Mouse (Mus musculus) limb, embryonic 14.5 days (tissue): ENCODE results near the gene Phf23. TPM values are rescaled to one million over a fixed set of nuclear protein-coding genes. Genes with fewer than 3 reads are reported as not detected.

ENCODE experiments used
- ATAC-seq: fragments of 200-750 bp; cut with Nextera tagmentation; 2 replicates; pipeline ENCODE4 v1.8.0; 2017; ENCODE audit warnings: low read depth, moderate number of reproducible peaks, moderate TSS enrichment; ENCODE audit not compliant: low FRiP score
- DNase-seq: peaks from one replicate; pipeline ENCODE4 v3.0.0-alpha.2; 2015; ENCODE audit warnings: low spot score
- H3K27ac ChIP-seq: fragments of 300-500 bp; sonication (generic); replicated peaks from 2 replicates; pipeline ENCODE4 v1.5.1; 2014; ENCODE audit warnings: low read depth, mild to moderate bottlenecking, low read length, moderate library complexity, mixed read lengths
- H3K27me3 ChIP-seq: fragments of 300-500 bp; sonication (generic); 2 replicates; pipeline ENCODE4 v1.6.1; 2014; ENCODE audit warnings: low read length, mixed read lengths; ENCODE audit not compliant: control insufficient read depth, insufficient read depth
- H3K36me3 ChIP-seq: fragments of 300-500 bp; sonication (generic); 2 replicates; pipeline ENCODE4 v1.6.1; 2014; ENCODE audit warnings: mild to moderate bottlenecking, low read length, moderate library complexity, mixed read lengths; ENCODE audit not compliant: control insufficient read depth, insufficient read depth
- H3K4me1 ChIP-seq: fragments of 300-500 bp; sonication (generic); 2 replicates; pipeline ENCODE4 v1.6.1; 2014; ENCODE audit warnings: antibody characterized with exemption, low read length, mixed read lengths; ENCODE audit not compliant: control insufficient read depth, insufficient read depth
- H3K4me2 ChIP-seq: fragments of 300-500 bp; sonication (generic); replicated peaks from 2 replicates; pipeline ENCODE4 v1.6.1; 2014; ENCODE audit warnings: low read depth, mild to moderate bottlenecking, low read length, moderate library complexity; ENCODE audit not compliant: severe bottlenecking
- H3K4me3 ChIP-seq: fragments of 300-500 bp; sonication (generic); replicated peaks from 2 replicates; pipeline ENCODE4 v1.5.1; 2014; ENCODE audit warnings: low read length
- H3K9ac ChIP-seq: fragments of 300-500 bp; sonication (generic); 2 replicates; pipeline ENCODE4 v1.6.1; 2014; ENCODE audit warnings: mild to moderate bottlenecking, low read depth, low read length, moderate library complexity; ENCODE audit not compliant: severe bottlenecking
- H3K9me3 ChIP-seq: fragments of 300-500 bp; sonication (generic); 2 replicates; pipeline ENCODE4 v1.6.1; 2016; ENCODE audit warnings: low read length; ENCODE audit not compliant: control insufficient read depth
- POLR2A ChIP-seq: fragments of 200-500 bp; IDR thresholded peaks from 2 replicates; pipeline ENCODE4 v1.8.0; 2012; ENCODE audit warnings: inconsistent platforms, mild to moderate bottlenecking, moderate library complexity, borderline replicate concordance; ENCODE audit not compliant: insufficient read depth, insufficient read length; ENCODE audit errors: extremely low read depth
- WGBS: fragments of 180-500 bp; shearing (Covaris S2); extraction: QIAGEN DNeasy Blood & Tissue Kit; methylation state at CpG from one replicate; pipeline ENCODE4 v1.1.7; 2014; 5-methylcytosine and 5-hydroxymethylcytosine counted together
- microRNA counts: library from miRNA; unstranded; fragments of <30 nt; microRNA quantifications from one replicate; lab custom pipeline; 2016
- microRNA-seq: library from miRNA; unstranded; fragments of <30 nt; microRNA quantifications from one replicate; pipeline ENCODE4, GENCODE M21; 2016
- polyA plus RNA-seq, 2 experiments: library from polyadenylated mRNA; depleted of rRNA in 1 of 2; stranded (reverse) in 1 of 2; unstranded in 1 of 2; fragments of >200 nt; fragmentation: Nextera tagmentation in 1 of 2; extraction: Ambion mirVana in 1 of 2; gene quantifications; 2 replicates each; pipeline versions ENCODE4 v1.2.1 to v1.2.3; 2012 to 2014

The Phf23 gene
- polyA plus RNA-seq, 2 experiments, result 51.7 to 69.2 TPM

DNA sequence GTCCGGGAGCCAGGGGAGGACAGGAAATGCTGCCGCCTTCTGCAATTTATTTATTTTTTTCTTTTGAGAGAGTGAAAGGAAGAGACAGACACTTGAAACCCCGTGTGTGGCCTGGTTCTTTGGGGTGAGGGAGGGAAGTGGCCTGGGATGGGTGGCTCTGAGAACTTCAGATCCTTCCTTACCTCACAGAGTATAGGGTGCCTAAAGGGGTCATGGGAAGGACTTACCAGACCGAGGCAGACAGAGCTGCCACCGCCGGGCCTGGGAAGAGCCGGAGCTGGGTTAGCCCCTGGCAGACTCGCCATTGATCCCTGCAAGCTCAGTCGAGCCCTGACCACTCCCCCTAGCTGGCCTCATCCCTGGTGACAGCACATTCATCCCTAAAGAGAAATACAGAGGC, 49.9 kb downstream of the Phf23 start:
- H3K36me3 ChIP-seq, result peaks cover 41% of the 10 kb centered on the region
- DNase-seq, result no peak
- 49% methylated on average over 9 of the region's 9 CpGs for WGBS
- no peak for TF ChIP-seq POLR2A
- no peak for ATAC-seq
- no peak overlapping the region for H3K4me2 ChIP-seq
- H3K9me3 ChIP-seq, result no peaks in the 10 kb centered on the region
- H3K4me3 ChIP-seq, result no peak overlapping the region
- H3K27ac ChIP-seq, result no peak overlapping the region
- H3K9ac ChIP-seq, result no peak overlapping the region
- H3K4me1 ChIP-seq, result no peaks in the 10 kb centered on the region
- H3K27me3 ChIP-seq, result no peaks in the 10 kb centered on the region

DNA sequence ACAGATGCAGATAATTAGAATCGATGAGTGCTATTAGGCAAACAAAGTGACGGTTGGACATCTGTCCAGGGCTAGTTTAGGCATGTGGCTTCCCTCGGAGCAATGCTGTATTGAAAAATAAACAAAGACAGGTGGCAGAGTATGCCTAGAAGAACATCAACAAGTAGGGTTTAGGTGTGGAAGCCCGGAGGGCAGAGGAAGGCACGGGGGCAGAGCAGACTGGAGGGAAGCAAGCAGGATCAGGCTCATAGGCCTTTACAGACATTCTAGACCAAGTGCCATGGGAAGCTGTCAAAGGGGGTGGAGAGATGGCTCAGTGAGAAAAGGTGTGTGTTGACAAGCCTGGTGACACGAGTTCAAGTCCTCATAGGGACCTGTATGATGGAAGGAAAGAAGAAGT, 53.8 kb downstream of the Phf23 start:
- no peak for DNase-seq
- H3K4me3 ChIP-seq, result no peak overlapping the region
- 48% methylated on average over 6 of the region's 6 CpGs for WGBS
- H3K4me2 ChIP-seq, result no peak overlapping the region
- H3K27me3 ChIP-seq, result no peaks in the 10 kb centered on the region
- H3K27ac ChIP-seq, result no peak overlapping the region
- ATAC-seq, result no peak
- no peak for TF ChIP-seq POLR2A
- no peaks in the 10 kb centered on the region for H3K9me3 ChIP-seq
- no peak overlapping the region for H3K9ac ChIP-seq
- H3K36me3 ChIP-seq, result peaks cover 5% of the 10 kb centered on the region
- no peaks in the 10 kb centered on the region for H3K4me1 ChIP-seq

MicroRNA genes within 50 kb of the gene (microRNA counts, 519-probe panel; counts per million panel counts)
- microRNA mmu-miR-324-3p (lab: Ali Mortazavi, UCI), result not detected
- microRNA mmu-miR-324-5p (lab: Ali Mortazavi, UCI), result 2,998 counts per million, percentile 55 among the panel's probes with 10 or more counts

Small RNA genes lying within 50 kb of the gene (microRNA-seq; reads per million reads assigned to microRNA genes)
- gene Gm44349, result not detected
- gene Mir324, result 3,544 reads per million, percentile 85 among the genes with 10 or more reads in this experiment

Other genes starting within 250 kb of the Phf23 start
Only the 30 nearest of the 39 such genes appear.
- gene Chrnb1, start 199.8 kb upstream of the Phf23 start, polyA plus RNA-seq (2012; rRNA removed), result 69.4 and 81.0 TPM in 2 replicates
- gene Chrnb1, start 199.8 kb upstream of the Phf23 start, polyA plus RNA-seq (2014; fragmentation: Nextera tagmentation; extraction: Ambion mirVana), result 14.1 and 19.0 TPM in 2 replicates
- 17.2 and 17.5 TPM in 2 replicates for gene Fgf11, start 193.9 kb upstream of the Phf23 start, polyA plus RNA-seq (2012; rRNA removed)
- 2.2 and 3.4 TPM in 2 replicates for gene Fgf11, start 193.9 kb upstream of the Phf23 start, polyA plus RNA-seq (2014; fragmentation: Nextera tagmentation; extraction: Ambion mirVana)
- gene Tmem102, start 190.2 kb upstream of the Phf23 start, polyA plus RNA-seq (2012; rRNA removed), result 1.8 TPM in 2 replicates
- gene Tmem102, start 190.2 kb upstream of the Phf23 start, polyA plus RNA-seq (2014; fragmentation: Nextera tagmentation; extraction: Ambion mirVana), result 5.4 and 5.9 TPM in 2 replicates
- gene Gm39566, start 180.5 kb upstream of the Phf23 start, polyA plus RNA-seq (2012; rRNA removed), result not detected in 2 replicates
- gene Gm39566, start 180.5 kb upstream of the Phf23 start, polyA plus RNA-seq (2014; fragmentation: Nextera tagmentation; extraction: Ambion mirVana), result not detected in 2 replicates
- not detected in 2 replicates for gene Spem2, start 177.3 kb upstream of the Phf23 start, polyA plus RNA-seq (2012; rRNA removed)
- not detected in 2 replicates for gene Spem2, start 177.3 kb upstream of the Phf23 start, polyA plus RNA-seq (2014; fragmentation: Nextera tagmentation; extraction: Ambion mirVana)
- 0.65 and 0.79 TPM in 2 replicates for gene Spem1, start 173.6 kb upstream of the Phf23 start, polyA plus RNA-seq (2012; rRNA removed)
- gene Spem1, start 173.6 kb upstream of the Phf23 start, polyA plus RNA-seq (2014; fragmentation: Nextera tagmentation; extraction: Ambion mirVana), result 0.18 TPM in 1 of 2 replicates, not detected in the other
- gene Nlgn2, start 158.0 kb upstream of the Phf23 start, polyA plus RNA-seq (2012; rRNA removed), result 96.0 and 123 TPM in 2 replicates
- gene Nlgn2, start 158.0 kb upstream of the Phf23 start, polyA plus RNA-seq (2014; fragmentation: Nextera tagmentation; extraction: Ambion mirVana), result 11.1 and 13.4 TPM in 2 replicates
- 240 and 292 TPM in 2 replicates for gene Tmem256, start 157.3 kb upstream of the Phf23 start, polyA plus RNA-seq (2012; rRNA removed)
- 368 and 382 TPM in 2 replicates for gene Tmem256, start 157.3 kb upstream of the Phf23 start, polyA plus RNA-seq (2014; fragmentation: Nextera tagmentation; extraction: Ambion mirVana)
- 190 and 214 TPM in 2 replicates for gene Plscr3, start 149.4 kb upstream of the Phf23 start, polyA plus RNA-seq (2012; rRNA removed)
- 137 and 140 TPM in 2 replicates for gene Plscr3, start 149.4 kb upstream of the Phf23 start, polyA plus RNA-seq (2014; fragmentation: Nextera tagmentation; extraction: Ambion mirVana)
- 2.8 TPM in 2 replicates for gene Tnk1, start 137.0 kb upstream of the Phf23 start, polyA plus RNA-seq (2012; rRNA removed)
- 3.2 and 3.3 TPM in 2 replicates for gene Tnk1, start 137.0 kb upstream of the Phf23 start, polyA plus RNA-seq (2014; fragmentation: Nextera tagmentation; extraction: Ambion mirVana)
- gene Tmem95, start 117.8 kb upstream of the Phf23 start, polyA plus RNA-seq (2012; rRNA removed), result not detected in 2 replicates
- not detected in 2 replicates for gene Tmem95, start 117.8 kb upstream of the Phf23 start, polyA plus RNA-seq (2014; fragmentation: Nextera tagmentation; extraction: Ambion mirVana)
- gene Kctd11, start 114.4 kb upstream of the Phf23 start, polyA plus RNA-seq (2012; rRNA removed), result 5.1 and 5.3 TPM in 2 replicates
- 6.0 and 6.5 TPM in 2 replicates for gene Kctd11, start 114.4 kb upstream of the Phf23 start, polyA plus RNA-seq (2014; fragmentation: Nextera tagmentation; extraction: Ambion mirVana)
- 2.1 and 2.2 TPM in 2 replicates for gene Acap1, start 100.2 kb upstream of the Phf23 start, polyA plus RNA-seq (2012; rRNA removed)
- 2.1 TPM in 2 replicates for gene Acap1, start 100.2 kb upstream of the Phf23 start, polyA plus RNA-seq (2014; fragmentation: Nextera tagmentation; extraction: Ambion mirVana)
- gene 2810408A11Rik, start 94.8 kb upstream of the Phf23 start, polyA plus RNA-seq (2012; rRNA removed), result 8.6 and 8.9 TPM in 2 replicates
- gene 2810408A11Rik, start 94.8 kb upstream of the Phf23 start, polyA plus RNA-seq (2014; fragmentation: Nextera tagmentation; extraction: Ambion mirVana), result 8.9 and 12.3 TPM in 2 replicates
- 74.3 and 74.6 TPM in 2 replicates for gene Neurl4, start 94.7 kb upstream of the Phf23 start, polyA plus RNA-seq (2012; rRNA removed)
- gene Neurl4, start 94.7 kb upstream of the Phf23 start, polyA plus RNA-seq (2014; fragmentation: Nextera tagmentation; extraction: Ambion mirVana), result 11.4 and 15.0 TPM in 2 replicates
- 94.0 and 110 TPM in 2 replicates for gene Gps2, start 81.9 kb upstream of the Phf23 start, polyA plus RNA-seq (2012; rRNA removed)
- 67.3 and 74.4 TPM in 2 replicates for gene Gps2, start 81.9 kb upstream of the Phf23 start, polyA plus RNA-seq (2014; fragmentation: Nextera tagmentation; extraction: Ambion mirVana)
- 1,009 and 1,079 TPM in 2 replicates for gene Eif5a, start 73.8 kb upstream of the Phf23 start, polyA plus RNA-seq (2012; rRNA removed)
- 1,556 and 1,603 TPM in 2 replicates for gene Eif5a, start 73.8 kb upstream of the Phf23 start, polyA plus RNA-seq (2014; fragmentation: Nextera tagmentation; extraction: Ambion mirVana)
- 70.1 and 92.8 TPM in 2 replicates for gene Ybx2, start 60.0 kb upstream of the Phf23 start, polyA plus RNA-seq (2012; rRNA removed)
- 7.2 and 10.2 TPM in 2 replicates for gene Ybx2, start 60.0 kb upstream of the Phf23 start, polyA plus RNA-seq (2014; fragmentation: Nextera tagmentation; extraction: Ambion mirVana)
- 31.0 and 40.4 TPM in 2 replicates for gene Slc2a4, start 47.6 kb upstream of the Phf23 start, polyA plus RNA-seq (2012; rRNA removed)
- gene Slc2a4, start 47.6 kb upstream of the Phf23 start, polyA plus RNA-seq (2014; fragmentation: Nextera tagmentation; extraction: Ambion mirVana), result 19.3 and 20.9 TPM in 2 replicates
- 6.3 and 8.7 TPM in 2 replicates for gene Cldn7, start 31.0 kb upstream of the Phf23 start, polyA plus RNA-seq (2012; rRNA removed)
- 6.1 and 7.6 TPM in 2 replicates for gene Cldn7, start 31.0 kb upstream of the Phf23 start, polyA plus RNA-seq (2014; fragmentation: Nextera tagmentation; extraction: Ambion mirVana)
- 117 and 125 TPM in 2 replicates for gene Ctdnep1, start 14.6 kb upstream of the Phf23 start, polyA plus RNA-seq (2012; rRNA removed)
- gene Ctdnep1, start 14.6 kb upstream of the Phf23 start, polyA plus RNA-seq (2014; fragmentation: Nextera tagmentation; extraction: Ambion mirVana), result 38.3 and 40.1 TPM in 2 replicates
- 101 and 111 TPM in 2 replicates for gene Elp5, start 13.3 kb upstream of the Phf23 start, polyA plus RNA-seq (2012; rRNA removed)
- 118 and 122 TPM in 2 replicates for gene Elp5, start 13.3 kb upstream of the Phf23 start, polyA plus RNA-seq (2014; fragmentation: Nextera tagmentation; extraction: Ambion mirVana)
- gene Gabarap, start 4.6 kb upstream of the Phf23 start, polyA plus RNA-seq (2012; rRNA removed), result 431 and 477 TPM in 2 replicates
- 574 and 593 TPM in 2 replicates for gene Gabarap, start 4.6 kb upstream of the Phf23 start, polyA plus RNA-seq (2014; fragmentation: Nextera tagmentation; extraction: Ambion mirVana)
- 65.4 and 81.0 TPM in 2 replicates for gene Dvl2, start 4.8 kb downstream of the Phf23 start, polyA plus RNA-seq (2012; rRNA removed)
- 40.3 and 47.0 TPM in 2 replicates for gene Dvl2, start 4.8 kb downstream of the Phf23 start, polyA plus RNA-seq (2014; fragmentation: Nextera tagmentation; extraction: Ambion mirVana)
- 52.9 and 55.4 TPM in 2 replicates for gene Acadvl, start 19.6 kb downstream of the Phf23 start, polyA plus RNA-seq (2012; rRNA removed)
- gene Acadvl, start 19.6 kb downstream of the Phf23 start, polyA plus RNA-seq (2014; fragmentation: Nextera tagmentation; extraction: Ambion mirVana), result 71.8 and 77.0 TPM in 2 replicates
- gene Dlg4, start 21.2 kb downstream of the Phf23 start, polyA plus RNA-seq (2012; rRNA removed), result 89.6 and 99.8 TPM in 2 replicates
- 9.7 and 10.0 TPM in 2 replicates for gene Dlg4, start 21.2 kb downstream of the Phf23 start, polyA plus RNA-seq (2014; fragmentation: Nextera tagmentation; extraction: Ambion mirVana)
- 1.6 and 2.3 TPM in 2 replicates for gene Asgr1, start 58.3 kb downstream of the Phf23 start, polyA plus RNA-seq (2012; rRNA removed)
- 0.99 and 1.2 TPM in 2 replicates for gene Asgr1, start 58.3 kb downstream of the Phf23 start, polyA plus RNA-seq (2014; fragmentation: Nextera tagmentation; extraction: Ambion mirVana)
- 0.24 and 0.53 TPM in 2 replicates for gene Asgr2, start 96.9 kb downstream of the Phf23 start, polyA plus RNA-seq (2012; rRNA removed)
- 0.21 TPM in 1 of 2 replicates, not detected in the other for gene Asgr2, start 96.9 kb downstream of the Phf23 start, polyA plus RNA-seq (2014; fragmentation: Nextera tagmentation; extraction: Ambion mirVana)
- gene Mgl2, start 134.6 kb downstream of the Phf23 start, polyA plus RNA-seq (2012; rRNA removed), result 0.28 and 1.1 TPM in 2 replicates
- 0.61 and 1.5 TPM in 2 replicates for gene Mgl2, start 134.6 kb downstream of the Phf23 start, polyA plus RNA-seq (2014; fragmentation: Nextera tagmentation; extraction: Ambion mirVana)
- 0.85 and 1.6 TPM in 2 replicates for gene Clec10a, start 160.4 kb downstream of the Phf23 start, polyA plus RNA-seq (2012; rRNA removed)
- 1.2 and 1.8 TPM in 2 replicates for gene Clec10a, start 160.4 kb downstream of the Phf23 start, polyA plus RNA-seq (2014; fragmentation: Nextera tagmentation; extraction: Ambion mirVana)